Mouse (Mus musculus): ENCODE data around the gene Jmjd8.

The Jmjd8 gene

DNA sequence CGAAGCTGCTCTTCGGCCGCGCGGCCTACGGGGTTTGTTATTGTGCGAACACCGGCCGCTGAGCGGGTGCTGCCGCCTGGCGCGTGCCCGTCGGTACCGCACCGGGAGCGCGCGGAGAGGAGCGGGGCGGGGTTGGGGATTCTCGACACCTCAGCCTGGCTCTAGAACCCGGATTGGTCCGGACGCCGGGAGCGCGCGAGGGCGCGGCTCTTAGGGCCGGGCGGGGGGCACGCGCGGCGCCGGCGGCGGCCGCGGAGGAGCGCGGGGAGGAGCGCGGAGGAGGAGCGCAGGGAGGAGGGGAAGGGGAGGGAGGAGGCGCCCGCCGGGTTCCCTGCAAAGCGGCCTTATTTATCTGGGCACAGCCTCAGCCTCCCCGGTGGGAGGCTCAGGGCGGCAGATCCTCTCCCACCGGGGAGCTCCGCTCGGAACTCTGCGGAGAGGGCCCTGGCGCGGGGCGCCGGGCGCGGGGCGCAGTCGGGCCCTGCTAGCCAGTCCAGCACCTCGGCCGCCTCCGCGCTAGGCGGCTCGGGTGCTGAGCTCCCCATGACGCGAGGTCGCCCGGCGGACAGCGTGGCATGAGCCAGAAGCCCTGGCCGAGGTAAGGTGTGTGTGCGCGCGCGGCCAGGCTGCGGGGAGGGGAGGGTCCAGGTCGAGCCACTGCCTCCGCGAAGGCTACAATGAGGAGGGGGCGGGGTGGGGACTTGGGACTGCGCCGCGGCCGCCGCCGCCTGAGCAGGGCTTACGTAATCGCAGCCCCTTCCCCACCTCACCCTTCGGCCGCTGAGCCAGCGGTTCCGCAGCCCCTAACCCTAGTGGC, 19.7 kb upstream of the Jmjd8 start, which contains the start of gene Fbxl16:
Gene Fbxl16 (plus strand): TSS at position 297 of the 817 bp plus-strand sequence.
- DNase-seq (ENCODE audit: low read depth, low spot score): no peak

DNA sequence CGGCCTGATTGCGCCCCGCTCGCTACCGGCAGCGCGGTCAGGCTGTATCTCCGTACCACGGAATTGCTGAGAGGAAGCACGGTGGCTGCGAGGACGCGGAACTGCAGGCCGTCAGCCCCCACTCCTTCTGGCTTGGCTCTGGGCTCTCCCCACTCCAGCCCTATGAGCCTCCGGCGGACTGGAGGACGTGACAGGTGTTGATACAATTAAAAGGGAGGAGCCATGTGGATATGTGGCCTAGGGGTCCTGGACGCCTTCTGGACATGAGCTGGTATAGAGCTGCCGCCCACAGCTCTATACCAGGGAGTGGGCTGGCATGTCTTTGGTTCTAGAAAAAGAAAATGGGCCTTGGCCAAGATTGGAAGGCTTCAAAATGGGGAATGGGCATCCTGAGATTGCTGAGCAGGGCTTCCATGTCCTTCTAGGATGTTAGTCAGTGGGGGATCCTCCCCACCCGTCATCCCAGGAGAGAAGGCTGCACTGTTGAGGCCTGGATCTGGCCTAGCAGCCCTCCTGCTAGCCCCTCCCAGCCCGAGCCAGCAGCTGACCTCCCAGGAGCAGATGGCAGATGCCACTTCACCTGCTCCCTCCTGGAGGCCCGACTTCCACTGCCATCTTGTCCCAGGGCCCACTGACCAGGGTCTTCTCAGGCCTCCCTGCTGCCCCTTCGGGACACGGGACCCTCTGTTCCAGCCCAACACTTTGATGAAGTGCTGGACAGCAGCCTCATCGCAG, 18.9 kb upstream of the Jmjd8 start:
- no peak for DNase-seq (ENCODE audit: low read depth, low spot score)

DNA sequence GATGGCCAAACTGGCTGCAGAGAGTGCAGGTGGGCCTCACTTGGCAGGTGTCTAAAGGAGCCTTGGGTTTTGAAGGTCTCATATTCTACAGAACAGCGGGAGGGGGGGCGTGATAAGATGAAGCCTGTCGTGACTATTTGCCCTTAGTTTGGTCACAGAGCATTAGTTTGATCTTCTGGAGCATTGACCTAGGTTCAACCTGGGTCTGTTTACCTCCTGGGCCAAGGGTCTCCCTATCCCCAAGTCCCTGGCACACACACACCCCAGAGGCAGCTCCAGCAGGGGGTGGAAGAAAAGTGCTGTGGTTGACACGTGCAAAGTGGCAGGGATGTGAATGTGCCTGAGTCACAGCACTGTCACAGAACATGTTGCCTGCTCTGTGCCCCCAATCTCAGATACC, 17.8 kb upstream of the Jmjd8 start:
- no peak for DNase-seq (ENCODE audit: low read depth, low spot score)

- no peak for DNase-seq (ENCODE audit: low read depth, low spot score)
These were observed 15.2 kb upstream of the Jmjd8 start for GRCm38 (mm10) chr17:25813471-25813870.

DNA sequence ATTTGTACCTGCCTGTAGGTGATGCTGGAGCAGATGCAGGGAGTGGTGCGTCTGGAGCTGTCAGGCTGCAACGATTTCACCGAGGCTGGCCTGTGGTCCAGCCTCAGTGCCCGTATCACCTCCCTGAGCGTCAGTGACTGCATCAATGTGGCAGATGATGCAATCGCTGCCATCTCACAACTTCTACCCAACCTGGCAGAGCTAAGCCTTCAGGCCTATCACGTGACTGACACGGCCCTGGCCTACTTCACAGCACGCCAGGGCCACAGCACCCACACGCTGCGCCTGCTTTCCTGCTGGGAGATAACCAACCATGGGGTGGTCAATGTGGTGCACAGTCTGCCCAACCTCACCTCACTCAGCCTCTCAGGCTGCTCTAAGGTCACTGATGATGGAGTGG, 11.0 kb upstream of the Jmjd8 start:
- no peak for DNase-seq (ENCODE audit: low read depth, low spot score)

DNA sequence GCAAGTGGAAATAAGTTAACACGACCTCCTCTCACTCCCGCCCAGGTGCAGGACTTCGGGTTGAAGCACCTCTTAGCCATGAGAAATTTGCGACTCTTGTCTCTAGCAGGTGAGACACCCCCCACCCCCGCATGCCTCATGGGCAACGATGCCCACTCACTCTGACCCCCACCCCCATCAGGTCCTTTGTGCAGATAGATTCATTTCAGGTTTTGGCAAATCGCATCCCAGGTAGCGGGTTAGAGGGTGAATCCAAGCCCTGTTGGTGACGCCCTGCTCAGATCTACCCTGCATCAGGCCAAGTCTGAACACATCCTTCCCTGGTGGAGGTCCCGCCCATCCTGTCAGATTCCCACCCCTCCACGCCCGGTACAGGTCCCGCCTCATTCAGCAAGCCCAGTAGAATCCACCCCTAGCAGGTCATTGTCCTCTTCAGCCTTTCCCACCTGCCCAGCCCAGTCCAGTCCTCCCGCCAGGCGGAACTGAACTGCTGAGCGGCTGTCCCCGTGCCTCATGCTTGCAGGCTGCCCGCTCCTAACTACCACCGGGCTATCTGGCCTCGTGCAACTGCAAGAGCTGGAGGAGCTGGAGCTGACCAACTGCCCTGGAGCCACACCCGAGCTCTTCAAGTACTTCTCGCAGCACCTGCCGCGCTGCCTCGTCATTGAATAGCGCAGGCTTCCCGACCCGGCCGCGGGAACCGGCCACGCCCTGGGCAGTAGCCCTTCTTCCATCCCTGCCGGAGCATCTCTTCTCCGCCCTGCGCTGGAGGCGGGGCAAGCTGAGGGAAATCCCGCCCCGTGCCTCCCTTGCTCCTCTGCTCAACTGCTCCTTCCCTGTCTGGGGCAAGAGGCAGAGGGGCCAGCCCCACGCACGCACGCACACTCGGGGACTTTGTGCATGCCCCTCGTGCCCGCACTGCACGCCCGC, 9.6 kb upstream of the Jmjd8 start:
- no peak for DNase-seq (ENCODE audit: low read depth, low spot score)

DNA sequence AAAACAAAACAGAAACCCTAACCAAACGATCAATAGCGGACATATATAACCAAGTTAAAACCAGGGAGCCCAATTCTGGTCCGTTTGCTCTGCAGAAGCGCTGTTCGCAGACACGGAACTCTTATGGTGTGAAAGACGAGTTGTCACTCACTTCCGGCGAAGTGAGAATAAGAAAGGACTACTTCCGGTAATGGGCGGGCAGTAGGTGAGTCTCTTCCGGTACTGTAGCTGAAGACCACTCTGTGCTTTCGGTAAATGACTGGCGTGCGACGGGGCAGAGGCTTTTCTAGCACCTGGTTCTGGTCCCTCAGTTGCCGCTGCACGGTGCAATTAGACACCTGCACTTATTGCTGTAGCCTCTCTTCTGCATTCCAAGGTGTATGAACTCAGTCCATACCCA, 5.2 kb upstream of the Jmjd8 start, which contains the start of gene Wdr24:
Gene Wdr24 (plus strand): TSS at position 176 of the 400 bp plus-strand sequence.
- peak; percentile 94 for DNase-seq (ENCODE audit: low read depth, low spot score)

DNA sequence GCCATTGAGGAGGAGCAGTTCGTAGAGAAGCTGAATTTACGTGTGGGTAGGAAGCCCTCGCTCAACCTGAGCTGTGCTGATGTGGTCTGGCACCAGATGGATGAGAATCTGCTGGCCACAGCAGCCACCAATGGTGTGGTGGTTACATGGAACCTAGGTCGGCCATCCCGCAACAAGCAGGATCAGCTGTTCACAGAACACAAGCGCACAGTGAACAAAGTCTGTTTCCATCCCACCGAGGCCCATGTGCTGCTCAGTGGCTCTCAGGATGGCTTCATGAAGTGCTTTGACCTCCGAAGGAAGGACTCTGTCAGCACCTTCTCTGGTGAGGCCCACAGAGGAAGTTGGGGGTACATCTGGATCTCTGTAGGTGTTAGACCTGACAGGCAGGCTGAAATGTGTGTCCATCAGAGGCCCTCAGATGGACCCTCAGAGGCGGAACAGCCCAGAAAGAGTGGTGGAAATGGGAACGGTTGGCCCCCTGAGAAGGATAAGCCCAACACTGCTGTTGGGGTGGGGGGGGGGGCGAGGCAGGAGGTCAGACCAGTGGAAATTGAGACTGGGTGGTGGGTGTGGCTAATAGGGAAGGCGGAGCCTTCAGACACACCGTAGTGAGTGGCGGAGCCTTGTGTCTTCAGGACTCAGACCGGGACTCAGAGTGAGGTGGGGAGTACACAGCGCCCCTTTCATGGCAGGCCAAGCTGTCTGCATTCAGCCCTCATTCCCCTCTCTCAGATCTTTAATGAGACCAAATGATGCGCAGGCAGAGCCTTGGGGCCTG, 4.1 kb upstream of the Jmjd8 start:
- DNase-seq (ENCODE audit: low read depth, low spot score): peak; percentile 83

- DNase-seq (ENCODE audit: low read depth, low spot score): no peak
These were observed 3.4 kb upstream of the Jmjd8 start for GRCm38 (mm10) chr17:25825311-25825710.

DNA sequence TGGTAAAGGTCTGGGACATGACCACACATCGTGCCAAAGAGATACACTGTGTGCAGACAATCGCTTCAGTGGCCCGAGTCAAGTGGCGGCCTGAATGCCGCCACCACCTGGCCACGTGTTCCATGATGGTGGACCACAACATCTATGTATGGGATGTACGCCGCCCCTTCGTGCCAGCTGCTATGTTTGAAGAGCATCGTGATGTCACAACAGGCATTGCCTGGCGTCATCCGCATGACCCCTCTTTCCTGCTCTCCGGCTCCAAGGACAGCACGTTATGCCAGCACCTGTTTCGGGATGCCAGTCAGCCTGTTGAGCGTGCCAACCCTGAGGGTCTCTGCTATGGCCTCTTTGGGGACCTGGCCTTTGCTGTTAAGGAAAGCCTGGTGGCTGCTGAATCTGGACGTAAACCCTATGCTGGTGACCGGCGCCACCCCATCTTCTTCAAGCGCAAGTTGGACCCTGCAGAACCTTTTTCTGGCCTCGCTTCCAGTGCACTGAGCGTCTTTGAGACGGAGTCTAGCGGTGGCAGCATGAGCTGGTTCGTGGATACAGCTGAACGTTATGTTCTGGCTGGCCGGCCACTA, 2.6 kb upstream of the Jmjd8 start:
- no peak for DNase-seq (ENCODE audit: low read depth, low spot score)

- no peak for DNase-seq (ENCODE audit: low read depth, low spot score)
These were observed 1.7 kb upstream of the Jmjd8 start for GRCm38 (mm10) chr17:25827011-25827410.

DNA sequence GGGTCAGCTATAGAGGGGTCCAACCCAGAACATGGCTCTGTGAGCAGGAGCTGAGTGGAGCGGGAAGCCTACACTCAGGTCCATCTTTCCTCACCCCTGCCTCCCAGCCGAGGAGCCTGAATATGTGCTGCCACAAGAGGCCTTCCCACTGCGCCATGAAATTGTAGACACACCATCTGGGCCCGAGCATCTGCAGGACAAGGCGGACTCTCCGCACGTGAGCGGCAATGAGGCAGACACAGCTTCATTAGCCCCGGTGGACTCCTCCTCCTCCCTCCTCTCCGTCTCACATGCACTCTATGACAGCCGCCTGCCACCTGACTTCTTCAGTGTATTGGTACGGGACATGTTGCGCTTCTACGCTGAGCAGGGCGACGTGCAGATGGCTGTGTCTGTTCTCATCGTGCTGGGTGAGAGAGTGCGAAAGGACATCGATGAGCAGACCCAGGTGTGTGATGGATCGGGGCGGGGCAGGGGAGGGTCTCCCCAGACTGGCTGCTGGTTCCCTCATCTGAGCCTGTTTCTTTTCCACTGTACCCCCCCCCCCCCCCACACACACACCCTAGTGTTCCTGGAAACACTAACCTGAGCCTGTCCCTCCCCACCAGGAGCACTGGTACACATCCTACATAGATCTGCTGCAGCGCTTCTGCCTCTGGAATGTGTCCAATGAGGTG, 983 bp upstream of the Jmjd8 start:
- no peak for DNase-seq (ENCODE audit: low read depth, low spot score)

- no peak for DNase-seq (ENCODE audit: low read depth, low spot score)
These were observed 458 bp upstream of the Jmjd8 start for GRCm38 (mm10) chr17:25828223-25828594.

DNA sequence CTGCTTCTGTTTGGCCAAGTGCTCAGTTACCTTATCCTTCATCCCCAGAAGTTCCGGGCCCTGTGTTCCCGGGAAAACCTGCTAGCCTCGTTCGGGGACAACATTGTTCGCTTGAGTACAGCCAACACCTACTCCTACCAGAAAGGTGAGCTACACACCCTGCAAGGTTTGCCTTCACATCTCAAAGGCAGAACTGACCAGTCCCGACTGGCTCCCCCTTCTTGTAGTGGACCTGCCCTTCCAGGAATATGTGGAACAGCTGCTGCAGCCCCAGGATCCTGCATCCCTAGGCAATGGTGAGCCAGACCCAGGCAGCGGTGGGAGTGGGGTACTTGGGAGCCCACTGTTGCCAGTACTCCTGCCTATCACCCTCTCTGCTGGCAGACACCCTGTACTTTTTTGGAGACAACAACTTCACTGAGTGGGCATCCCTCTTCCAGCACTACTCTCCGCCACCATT, 921 bp downstream of the Jmjd8 start:
- no peak for DNase-seq (ENCODE audit: low read depth, low spot score)

- DNase-seq (ENCODE audit: low read depth, low spot score): no peak
These were observed 1.6 kb downstream of the Jmjd8 start for GRCm38 (mm10) chr17:25830200-25830753.

DNA sequence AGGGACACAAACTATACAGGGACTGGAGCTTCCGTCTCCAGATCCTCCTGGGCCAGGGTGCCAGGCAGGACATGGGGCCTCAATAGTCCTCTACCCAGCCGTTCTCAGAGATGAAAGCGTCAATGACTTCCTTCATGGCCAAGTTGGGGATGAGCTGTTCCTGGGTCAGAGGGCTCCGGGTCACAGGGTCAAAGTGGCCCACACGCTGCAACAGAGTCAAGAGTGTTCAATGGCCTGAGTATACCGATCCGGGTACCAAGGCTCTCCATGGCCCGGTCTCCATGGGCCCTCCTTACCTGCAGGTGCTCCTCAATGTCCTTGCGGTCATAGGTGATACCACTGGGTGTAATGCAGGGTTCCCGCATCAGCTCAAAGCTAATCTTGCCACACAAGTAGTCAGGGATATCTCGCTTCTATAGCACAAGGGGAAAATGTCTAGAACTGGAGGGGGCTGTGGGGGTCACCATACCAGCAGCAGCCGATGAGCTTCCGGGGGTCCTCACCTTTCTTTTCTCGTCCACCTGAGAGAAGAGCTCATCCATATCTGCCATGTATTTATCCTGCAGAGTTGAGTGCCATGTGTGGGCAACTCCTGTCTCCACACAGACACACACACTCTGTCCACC, 2.3 kb downstream of the Jmjd8 start:
- no peak for DNase-seq (ENCODE audit: low read depth, low spot score)

DNA sequence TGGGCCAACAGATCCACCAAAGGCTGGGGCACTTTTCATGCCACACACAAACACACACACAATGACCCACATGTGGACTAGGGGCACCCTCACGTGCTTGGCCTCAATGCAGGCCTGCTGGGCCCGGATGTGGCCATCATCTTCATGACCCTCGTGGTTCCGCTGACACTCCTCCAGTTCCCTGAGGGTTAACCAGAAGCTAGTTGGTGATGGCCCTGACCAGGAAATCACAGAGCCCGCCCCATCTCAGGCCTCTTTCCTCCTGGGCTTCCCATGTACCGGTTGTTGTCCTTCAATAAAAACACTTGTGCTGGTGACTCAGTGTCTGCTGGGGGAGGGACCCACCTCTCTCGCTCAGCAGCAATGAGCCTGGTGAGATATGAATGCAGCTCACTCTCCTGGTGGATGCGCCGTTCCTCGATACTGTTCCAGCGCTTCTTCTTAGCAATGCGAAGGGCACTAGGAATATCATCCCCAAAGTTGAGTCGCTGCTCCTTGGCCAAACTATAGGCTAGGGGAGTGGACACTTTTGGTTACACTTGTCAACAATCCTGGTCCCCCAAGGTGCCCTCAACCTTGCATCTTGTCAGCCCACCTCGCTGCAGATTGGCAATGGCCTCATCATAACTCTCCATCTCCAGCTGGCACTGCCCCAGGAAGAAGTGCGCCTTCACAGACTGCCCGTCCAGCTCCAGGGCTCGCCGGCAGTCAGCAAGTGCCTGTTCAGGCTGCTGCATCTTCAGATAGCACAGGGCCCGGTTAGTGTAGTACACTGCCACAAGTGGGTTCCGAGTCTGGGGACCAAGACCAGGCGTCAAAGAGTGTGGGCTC, 3.0 kb downstream of the Jmjd8 start:
- DNase-seq (ENCODE audit: low read depth, low spot score): no peak

All from A20 (cell line).